Mouse (Mus musculus) adrenal gland, postnatal 10 days (tissue): ENCODE results near the gene Brinp1. TPM values are rescaled to one million over a fixed set of nuclear protein-coding genes. Genes with fewer than 3 reads are reported as not detected.

Experiments used
- DNase-seq: peaks from one replicate; pipeline ENCODE4 v3.0.0; 2021; ENCODE audit warnings: mixed read lengths
- long read RNA-seq, 2 experiments: library from polyadenylated mRNA; stranded (forward); transcript quantifications; one replicate each; pipeline ENCODE4 v2.0.0; 2021
- total RNA-seq, 2 experiments: library from RNA; stranded (reverse); gene quantifications; 2 replicates each; pipeline ENCODE4 v1.2.3; 2021

Brinp1 gene
- total RNA-seq: 1 to 10 TPM; 2.3 to 4.4 TPM
- long read RNA-seq, experiment 1: 0 reads
- long read RNA-seq, experiment 2, partial matches to known transcripts: 0 of 2 reads
- long read RNA-seq, experiment 2, other reads (novel, unspliced or antisense): 1 of 2 reads

DNA sequence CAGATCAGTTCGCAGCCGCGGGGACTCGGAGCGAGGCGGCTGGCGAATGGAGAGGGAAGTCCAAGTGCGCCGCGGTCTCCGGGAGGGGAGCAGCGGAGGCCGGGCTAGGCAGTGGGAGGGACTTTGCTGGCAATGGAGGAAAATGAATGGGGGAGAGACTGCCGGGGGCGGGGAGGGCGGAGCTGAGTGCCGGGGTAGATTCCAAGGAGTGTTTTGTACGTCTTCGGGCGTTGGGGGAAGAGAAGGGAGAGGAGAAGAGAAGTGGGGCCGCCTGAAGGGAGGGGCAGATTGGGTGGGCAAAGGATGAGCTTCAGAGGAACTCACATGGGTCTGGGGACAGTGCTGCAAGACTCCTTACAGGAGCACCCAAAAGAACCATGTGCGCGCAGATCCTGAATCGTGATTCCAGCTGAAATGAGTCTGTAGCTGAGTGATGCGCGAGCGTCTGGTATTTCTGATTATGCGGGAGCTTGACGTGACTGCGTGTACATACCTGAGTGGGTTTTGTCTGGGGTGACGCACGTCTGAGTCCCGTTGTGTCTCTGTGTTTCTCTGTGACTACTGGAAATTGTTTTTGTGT, at the start of gene Brinp1:
Gene Brinp1, minus strand, starts transcription at position 76 of the 580 bp plus-strand sequence.
- peak; percentile 54 for DNase-seq

DNA sequence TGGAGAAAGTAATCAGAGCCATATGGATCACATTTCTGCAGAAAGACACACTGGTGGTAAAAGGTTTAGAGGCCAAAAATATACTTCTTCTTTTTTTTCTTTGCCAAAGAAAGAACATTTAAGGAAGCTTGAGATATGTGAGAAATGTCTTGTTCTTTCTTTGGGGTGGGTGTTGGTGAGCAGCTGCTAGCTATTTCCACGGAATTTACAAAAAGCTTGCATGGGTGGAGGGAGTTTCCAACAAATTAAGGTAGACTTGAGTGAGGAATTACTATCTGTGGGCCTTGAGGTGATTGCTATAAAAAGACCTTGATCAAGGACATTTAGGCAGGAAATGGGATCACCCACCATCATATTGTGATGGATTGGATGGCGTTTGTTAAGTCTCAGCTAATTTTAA, 3.1 kb upstream of the Brinp1 start:
- DNase-seq: no peak

DNA sequence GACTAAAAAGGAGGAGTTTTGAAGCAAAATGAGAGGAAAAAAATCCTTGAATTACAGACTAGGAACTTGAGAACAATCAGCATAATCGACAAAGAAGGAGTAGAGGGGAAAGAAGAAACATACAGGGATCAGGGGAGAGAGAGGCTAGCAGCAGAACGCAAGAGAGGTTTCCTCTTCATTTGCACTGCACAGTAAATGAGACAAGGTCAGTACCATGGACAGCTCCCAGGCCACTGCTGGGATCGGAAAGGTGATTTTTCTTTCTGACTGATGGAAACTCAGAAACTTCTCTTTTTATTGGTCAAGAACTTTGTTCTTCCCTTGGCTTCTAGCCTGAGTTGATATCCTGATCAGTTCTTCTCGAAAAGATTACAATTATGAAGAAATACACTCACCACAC, 1.4 kb upstream of the Brinp1 start:
- DNase-seq: peak; percentile 85

DNA sequence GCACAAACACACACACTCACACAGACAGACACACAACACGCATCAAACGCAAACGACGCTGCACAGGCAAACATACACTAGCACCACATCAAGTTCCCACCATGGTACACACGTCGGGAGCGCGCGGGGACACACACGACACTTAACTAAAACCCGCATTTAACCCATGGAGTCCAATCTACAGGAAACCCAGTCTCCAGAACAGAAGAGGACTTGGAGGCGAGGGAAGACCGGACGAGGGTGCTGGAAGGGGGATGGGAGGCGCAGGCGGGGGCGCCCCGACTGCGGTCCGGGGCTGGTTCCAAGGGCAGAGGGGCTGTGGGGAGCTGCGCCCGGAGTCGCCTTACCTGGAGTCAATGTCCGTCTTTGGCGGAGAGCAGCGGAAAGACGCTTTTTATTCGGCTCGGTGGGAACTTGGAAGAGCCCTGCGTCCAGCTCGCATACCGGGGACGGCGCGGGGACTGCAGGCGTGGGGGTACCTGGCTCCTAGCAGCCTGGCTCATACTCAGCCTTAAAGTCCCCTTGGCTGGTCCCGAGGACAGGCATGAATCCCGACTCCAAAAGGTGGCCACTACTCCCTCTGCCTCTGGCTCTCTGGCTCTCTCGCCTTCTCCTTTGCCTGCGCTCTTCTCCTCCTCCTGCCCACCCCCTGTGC, 403 bp downstream of the Brinp1 start:
- peak; percentile 3 for DNase-seq

DNA sequence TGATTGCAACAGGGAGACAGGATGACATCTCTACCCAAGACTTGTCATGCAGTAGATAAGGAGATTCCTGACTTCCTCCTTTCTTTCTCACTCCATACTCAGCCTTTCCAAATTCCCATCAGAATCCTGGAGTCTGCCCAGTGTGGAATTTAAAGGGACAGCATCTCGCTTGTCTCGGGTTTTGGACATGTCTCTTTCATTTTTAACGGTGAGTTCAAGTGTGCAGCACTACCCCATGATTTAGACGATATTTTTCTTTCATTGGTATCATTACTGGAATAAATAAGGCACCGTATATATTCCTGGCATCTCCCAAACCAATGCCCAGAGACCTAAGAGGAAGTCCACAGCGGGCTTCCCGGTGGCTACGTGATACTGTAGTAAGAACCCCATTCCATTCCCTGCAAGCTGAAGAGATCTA, 1.1 kb downstream of the Brinp1 start:
- no peak for DNase-seq

DNA sequence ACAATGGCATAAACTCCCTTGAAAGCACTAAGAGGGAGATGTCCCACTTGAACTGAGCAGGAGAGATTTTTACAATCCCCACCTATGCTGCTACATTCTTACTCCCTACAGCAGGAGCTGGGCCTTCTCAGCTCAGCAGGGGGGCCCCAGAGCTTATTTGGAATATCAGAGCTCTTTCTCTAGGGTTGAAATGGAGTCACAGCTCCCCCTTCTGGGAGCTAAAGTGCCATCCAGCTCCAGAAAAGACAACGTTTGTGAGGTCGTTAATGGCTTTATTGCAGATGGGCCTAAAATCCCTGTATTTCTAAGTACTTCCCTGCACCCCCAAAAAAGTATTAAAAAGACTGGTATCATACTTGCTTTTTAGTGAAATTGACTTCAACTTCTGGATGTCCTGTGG, 3.6 kb downstream of the Brinp1 start:
- DNase-seq: peak; percentile 28

DNA sequence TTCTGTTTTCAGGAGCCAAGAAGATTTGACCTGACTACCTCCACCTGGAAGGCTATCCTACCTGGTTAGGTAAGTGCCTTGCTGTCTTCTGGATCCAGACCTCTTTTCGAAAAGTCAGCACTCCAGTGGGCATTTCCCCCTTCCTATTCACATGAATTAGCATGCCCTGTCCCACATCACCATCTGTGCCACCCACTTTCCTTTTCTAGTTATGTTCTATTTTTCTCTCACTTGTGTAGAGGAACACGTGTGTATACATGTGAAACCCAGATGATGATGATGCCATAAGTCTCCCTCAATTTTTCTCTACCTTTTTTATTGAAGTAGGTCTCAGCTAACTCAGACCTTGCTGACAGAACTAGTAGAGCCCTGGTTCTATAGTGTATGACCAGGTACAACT, 11.3 kb downstream of the Brinp1 start:
- DNase-seq: no peak

DNA sequence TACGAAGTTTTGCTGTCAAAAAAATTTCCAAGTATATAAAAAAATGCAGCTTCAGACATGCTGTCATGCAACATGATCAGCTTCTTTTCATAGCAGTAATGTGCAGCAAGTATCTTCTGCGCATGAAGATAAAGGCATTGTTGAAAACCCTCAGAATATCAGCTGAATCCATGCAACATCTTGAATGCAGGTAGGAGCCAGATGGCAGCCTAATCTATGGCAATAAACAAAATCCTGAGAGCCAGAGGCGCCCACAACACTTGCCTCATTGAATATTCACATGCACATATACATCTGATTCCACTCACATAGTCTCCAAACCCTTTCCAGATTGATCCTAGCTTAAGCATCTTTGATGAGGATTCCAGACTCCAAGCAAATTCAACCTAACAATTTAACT, 24.2 kb downstream of the Brinp1 start:
- DNase-seq: no peak

DNA sequence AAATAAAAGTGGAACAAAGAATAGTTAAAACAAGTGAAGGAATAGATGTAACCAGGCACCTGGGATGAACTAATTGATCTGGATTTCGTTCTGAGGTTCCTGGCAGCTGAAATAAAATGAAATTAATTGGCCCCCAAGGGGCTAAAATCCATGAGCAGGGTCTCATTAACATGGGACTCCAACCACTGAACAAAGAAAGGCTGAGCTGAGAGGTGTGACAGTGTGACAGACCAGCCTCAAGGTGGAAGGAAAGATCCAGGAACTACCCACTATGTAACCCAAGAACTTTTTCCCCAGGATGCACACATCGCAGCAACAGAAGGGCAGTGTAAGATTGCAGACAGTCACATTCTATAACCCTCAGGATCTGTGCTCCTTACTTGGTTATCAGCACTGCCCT, 28.1 kb downstream of the Brinp1 start:
- no peak for DNase-seq

DNA sequence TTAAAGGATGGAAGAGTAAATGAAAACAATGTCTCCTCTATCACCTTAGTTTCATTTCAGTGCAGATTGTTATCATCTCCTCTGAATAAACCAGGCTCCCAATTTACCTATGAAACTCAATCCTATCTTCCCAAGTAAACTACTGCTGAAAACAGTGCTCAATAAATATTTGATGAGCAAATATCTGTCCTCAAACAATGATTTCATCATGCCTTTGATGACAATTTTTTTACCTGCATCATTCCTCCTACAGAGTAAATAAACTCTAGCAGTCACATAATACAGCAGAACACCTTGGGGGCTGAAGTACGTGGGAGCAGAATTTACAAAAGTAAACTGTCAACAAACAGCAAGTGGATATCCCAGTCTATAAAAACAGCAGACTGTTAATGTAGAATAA, 31.3 kb downstream of the Brinp1 start:
- DNase-seq: no peak

DNA sequence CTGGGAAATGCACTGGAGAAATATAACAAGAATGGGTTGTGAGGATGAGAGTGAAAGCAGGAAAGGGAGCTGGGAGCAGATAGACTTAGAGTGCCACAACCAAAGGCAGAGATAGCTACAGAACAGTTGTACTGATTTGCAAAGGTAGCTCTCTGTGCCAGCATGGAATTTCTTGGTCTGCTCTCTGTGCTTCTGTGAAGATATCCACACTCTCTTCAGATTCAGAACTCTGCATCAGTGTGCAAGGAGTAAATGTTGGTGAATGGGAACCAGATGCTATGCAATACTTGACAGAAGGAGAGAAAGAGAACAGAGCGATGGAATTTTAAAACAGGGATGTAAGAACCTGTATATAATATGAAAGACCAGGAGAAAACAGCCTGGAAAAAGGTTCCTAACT, 31.7 kb downstream of the Brinp1 start:
- no peak for DNase-seq

DNA sequence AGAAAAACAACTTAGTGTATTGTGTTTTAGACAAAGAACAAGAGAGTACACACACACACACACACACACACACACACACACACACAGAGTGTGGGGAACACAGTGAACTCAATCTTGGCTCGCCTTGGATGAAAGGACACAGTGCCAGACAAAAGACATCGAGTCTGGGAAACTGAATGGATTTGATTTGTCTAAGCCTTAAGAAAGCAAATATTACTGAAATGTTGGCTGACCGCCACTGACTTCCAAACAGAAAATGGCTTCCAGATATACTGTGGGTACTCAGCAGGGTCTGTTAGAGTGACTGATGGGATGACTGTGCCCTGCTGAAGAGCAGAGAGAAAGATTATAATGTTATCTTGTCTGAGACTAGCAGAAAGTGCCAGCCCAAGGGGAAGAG, 34.1 kb downstream of the Brinp1 start:
- no peak for DNase-seq

DNA sequence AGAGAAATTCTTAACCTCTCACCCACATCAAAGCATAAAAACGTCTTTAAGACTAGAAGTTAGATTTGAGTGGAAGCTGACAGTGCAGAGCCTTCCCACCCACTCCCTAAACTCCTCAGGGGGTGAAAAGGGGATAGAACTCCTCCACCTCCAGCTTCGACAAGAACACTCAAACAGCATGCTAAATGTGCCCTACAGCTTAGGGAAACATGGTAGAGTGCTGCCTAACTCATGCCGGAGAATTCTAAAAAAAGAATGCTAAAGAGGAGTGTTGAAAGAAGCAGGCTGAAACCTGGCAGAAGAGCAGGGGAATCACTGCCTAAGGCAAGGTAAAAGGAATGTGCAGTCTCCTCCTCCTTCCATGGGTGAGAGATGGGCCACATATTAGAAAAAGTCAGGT, 43.3 kb downstream of the Brinp1 start:
- no peak for DNase-seq

DNA sequence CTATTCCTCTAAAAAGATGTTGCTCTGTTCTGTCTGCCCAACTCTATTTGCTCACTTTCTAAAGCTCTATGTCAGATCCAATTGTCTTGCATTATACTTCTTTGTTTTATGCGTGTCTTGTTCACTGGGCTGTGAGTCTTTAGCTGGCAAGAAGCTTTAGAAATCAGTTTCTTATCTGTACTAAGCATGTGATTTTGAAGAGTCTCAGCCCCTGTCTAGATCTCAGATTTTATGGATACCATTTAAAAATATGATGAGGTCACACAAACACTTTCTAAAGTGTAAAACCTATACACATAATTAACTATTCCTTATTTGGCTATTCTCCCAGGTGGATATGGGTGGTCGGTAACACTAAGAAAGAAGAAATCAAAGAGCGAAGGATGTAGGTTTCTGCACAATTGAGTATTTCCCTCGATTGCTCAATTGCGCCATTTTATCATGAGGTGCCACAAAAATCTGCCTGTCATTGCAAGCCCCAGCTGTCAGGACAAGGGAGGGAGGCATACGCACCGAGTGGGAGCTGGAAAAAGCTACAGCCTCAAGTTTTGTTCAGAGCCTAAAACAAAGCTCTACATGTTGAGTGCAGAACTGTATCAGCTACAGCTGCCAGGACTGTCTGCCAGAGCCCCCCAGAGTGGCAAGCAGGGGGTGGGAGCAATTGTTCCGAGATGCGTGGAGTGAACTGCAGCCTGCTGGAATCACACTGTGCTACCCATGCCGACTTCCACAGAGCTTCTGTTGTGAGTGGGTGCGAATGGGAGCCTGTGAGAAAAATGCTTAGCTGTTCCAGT, 47.6 kb downstream of the Brinp1 start:
- DNase-seq: no peak

DNA sequence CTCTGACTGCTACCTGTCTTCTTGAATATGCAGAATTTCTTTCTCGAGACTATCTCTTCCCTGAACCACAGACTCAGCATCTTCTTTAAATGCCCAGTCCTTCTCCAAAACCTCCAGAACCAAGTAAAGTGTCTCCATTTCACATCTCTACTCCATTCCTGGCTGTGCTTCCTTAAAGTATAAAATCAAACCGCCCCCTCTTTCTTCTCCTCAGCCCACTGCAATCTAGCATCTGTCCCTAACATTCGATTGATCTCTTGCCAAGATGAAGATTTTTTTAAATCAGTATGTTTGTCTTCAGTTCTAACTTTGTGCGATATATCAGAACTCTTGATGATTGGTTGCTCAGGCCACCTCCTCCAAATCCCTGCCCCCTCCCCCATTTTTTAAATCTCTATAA, 63.7 kb downstream of the Brinp1 start:
- DNase-seq: no peak

DNA sequence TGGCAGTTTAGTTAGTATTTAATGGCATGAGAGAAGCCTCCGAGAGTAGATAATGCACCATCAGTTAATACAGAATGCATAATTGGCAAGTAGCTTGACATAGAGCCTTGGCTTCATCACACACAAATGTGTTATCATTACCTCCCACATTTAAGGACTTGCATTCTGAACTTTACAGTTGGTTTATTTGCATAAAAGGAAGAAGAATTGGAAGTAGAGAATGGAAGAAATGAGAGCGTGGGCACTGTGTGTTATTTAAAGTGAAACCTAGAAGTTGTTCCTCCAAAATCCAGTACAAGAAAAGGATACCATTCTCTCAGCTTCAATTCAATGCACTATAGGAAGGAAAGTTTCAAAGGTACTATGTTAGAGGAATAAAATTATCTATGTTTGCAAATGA, 67.9 kb downstream of the Brinp1 start:
- DNase-seq: no peak

DNA sequence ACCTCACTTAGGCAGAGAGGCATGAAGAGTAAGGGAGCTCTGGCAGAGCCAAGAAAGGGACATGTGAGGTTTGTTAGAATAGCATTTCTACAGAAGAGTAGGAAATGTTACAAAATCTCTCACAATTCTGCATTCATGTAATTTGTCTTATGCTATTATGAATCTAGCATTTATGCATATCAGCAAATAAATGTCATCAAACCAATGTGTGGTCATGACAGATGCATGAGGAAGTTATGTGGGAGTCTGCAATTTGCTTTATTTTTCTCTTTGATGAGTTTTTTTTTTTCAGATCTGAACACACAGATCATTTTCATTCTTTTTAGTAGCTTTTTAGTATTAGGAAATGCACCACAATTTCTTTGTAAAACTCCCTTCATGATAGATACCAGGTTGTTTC, 82.2 kb downstream of the Brinp1 start:
- DNase-seq: no peak

DNA sequence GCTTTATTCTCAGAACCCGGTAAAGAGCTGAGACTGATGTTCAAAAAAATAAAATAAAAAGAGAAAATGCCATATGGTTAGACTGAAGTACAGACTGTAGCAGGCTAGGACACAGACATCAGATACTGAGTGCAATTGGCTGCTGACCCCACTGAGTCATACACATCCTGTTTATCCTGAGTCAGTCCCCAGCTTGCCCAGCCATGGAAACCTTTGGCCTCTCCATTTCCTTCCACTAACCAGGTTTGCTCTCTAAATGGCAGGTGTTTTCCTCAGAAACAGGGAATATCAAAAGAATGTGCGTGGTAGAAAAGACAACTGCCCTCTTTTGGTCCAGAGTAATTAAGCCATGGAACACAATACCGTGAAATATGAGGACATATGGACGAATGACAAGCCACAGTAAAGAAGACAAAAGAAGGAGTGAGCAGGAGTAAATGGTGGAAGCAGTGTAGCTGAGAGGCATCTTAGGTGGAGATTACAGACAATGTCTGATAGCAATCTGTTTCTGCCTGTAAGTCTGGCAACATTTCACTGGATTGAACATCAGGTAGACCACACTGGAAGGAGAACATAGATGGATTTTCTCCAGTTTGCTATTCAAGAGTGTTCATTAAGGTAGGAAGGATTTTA, 88.9 kb downstream of the Brinp1 start:
- no peak for DNase-seq

DNA sequence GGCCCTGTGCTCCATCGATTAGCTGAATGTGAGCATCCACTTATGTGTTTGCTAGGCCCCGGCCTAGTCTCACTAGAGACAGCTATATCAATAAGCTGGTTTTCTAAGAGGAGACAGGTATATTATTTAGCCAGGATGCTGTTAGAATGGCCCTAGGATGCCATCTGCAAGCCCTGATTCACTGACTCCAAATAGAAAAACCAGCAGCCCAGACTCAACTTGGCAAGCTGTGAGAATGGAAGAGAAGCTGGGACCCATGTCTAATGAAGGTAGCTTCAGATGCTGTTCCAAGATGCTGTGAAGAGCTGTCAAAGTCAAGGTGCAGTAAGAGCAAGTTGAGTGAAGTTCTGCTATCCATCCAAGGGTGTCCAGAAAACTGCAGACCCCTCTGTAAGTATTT, 89.5 kb downstream of the Brinp1 start:
- DNase-seq: no peak

DNA sequence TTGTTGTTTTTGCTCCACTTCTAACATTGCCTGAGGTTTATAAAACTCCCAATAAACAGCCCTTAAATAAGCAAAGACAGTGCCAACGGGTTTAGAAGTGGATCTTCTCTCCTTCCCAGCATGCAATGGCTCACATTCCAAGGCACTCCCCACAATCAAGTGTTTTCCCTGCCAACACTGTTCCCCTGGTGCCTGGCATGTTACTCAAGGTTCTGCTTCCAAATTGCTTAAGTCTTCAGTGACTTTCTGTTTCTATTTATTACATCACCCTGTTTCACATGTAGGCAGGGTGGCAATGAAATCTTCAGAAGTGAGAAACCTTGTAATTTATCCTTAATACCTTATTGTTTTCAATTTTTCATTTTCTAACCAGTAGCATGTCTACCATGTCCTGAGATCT, 97.3 kb downstream of the Brinp1 start:
- DNase-seq: peak; percentile 34

DNA sequence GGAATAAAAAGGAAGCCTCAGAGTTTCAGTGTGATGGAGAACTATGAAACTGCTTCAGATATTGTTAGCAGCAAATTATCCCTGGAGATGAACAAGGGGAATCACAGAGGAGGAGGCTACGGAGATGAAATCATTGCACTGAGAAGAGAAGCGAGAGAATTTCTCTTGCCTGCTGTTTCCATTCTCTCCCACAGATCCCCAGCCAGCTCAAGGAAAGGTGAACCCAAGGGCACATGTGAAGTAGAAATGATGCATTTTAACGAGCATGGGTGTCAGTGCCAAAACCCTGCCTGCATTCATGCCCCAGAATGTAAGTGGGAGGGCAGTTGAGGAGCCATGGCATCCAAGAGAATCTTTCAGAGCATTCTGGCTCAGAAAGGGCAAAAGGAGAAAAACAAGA, 104.5 kb downstream of the Brinp1 start:
- DNase-seq: no peak

DNA sequence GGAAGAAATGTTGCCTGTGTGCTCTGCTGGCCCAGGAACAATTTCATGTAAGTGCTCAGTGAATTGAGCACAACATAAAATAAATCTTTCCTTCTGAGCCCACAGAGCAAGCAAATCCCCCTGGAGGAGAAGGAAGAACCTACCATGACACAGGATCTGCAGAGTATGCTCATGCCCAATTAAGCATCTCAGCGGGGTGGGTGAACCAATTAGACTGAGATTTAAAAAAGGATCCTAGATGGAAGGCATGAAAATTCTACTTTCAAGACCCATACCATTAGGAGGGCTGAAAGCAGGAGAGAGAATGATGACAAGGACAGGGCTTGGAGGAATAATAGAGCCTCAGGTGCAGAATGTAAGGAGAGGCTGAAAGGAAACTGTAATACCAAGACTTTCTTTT, 107.2 kb downstream of the Brinp1 start:
- DNase-seq: no peak

DNA sequence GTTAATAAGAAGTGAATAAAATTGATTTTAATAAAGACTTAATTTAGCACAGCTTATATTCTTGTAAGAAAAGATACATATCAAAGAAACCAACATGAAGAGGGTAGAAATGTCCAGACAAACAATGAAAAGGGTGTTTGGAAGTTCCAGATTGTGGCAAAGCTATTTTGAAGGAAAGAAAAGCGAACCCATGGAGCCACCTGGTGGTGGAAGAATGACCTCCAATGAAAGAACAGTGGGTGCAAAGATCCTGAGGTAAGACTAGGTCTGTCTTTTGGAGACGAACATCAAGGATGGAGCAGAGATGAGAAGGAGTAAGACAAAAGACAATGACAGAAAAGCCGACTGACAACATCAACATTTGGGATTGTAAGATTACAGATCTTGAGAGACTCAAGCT, 108.2 kb downstream of the Brinp1 start:
- DNase-seq: peak; percentile 47
